Mouse (Mus musculus) heart, postnatal 0 days (tissue): Measurements from ENCODE around the gene Kidins220.

Experiments used
- CTCF ChIP-seq: IDR thresholded peaks from 2 replicates; pipeline ENCODE4 v1.5.1; 2016; ENCODE audit warnings: antibody characterized with exemption, control low read depth, low read depth
- EP300 ChIP-seq: IDR thresholded peaks from 2 replicates; pipeline ENCODE4 v1.6.1; 2016; ENCODE audit warnings: antibody characterized with exemption, low read depth

DNA sequence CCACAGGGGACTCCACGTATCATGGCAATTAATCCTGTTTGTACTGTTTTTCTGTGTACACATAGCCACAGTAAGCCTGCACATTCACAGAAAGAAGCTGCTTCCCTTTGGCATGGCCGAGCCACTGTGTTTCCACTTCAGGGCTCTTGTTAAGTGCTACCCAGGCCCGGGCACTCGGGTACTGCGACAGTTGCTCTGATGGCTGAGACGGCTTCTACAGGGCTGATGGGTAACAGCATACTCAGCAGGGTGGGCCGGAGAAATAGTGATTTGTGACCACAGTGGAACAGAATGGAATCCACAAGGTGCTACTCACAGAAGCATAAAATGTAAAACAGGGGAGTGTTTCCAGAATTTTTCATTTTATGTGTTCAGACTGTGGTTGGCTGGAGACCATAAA lies 45.7 kb upstream of the Kidins220 start:
- TF ChIP-seq CTCF (no peak), EP300 (no peak)
